Mouse (Mus musculus): ENCODE measurements around the gene Olfr285. TPM values are rescaled to one million over a fixed set of nuclear protein-coding genes. Genes with fewer than 3 reads are reported as not detected.

The Olfr285 gene
- not detected in 2 replicates for polyA plus RNA-seq (2015; fragmentation: Nextera tagmentation; extraction: Ambion mirVana)

GRCm38 (mm10) chr15:98317177-98317724 lies at the start of gene Olfr285:
TSS of gene Olfr285 (minus strand) at chr15:98317353.
- no peaks in the 10 kb centered on the region for H3K9me3 ChIP-seq
- WGBS: 73% methylated on average over 5 of the region's 5 CpGs
- no peaks in the 10 kb centered on the region for H3K27me3 ChIP-seq
- H3K36me3 ChIP-seq: no peaks in the 10 kb centered on the region
- no peaks in the 10 kb centered on the region for H3K4me1 ChIP-seq
- H3K27ac ChIP-seq (replicated peaks): no peak within 1 kb of the TSS
- no peak within 1 kb of the TSS for H3K4me2 ChIP-seq (replicated peaks)
- no peak within 1 kb of the TSS for H3K9ac ChIP-seq (replicated peaks)
- peak; percentile 64 for ATAC-seq (replicated peaks)
- H3K4me3 ChIP-seq: no peak within 1 kb of the TSS

- no peaks in the 10 kb centered on the region for H3K27me3 ChIP-seq
These were observed 23.7 kb upstream of the Olfr285 start, which contains the start of gene Olfr284 for GRCm38 (mm10) chr15:98340887-98341286. TSS of gene Olfr284 (minus strand) at chr15:98340987.

GRCm38 (mm10) chr15:98315703-98316102 lies 1.4 kb downstream of the Olfr285 start:
- no peak for ATAC-seq (replicated peaks)
- 53% methylated on average over 6 of the region's 6 CpGs for whole genome bisulfite sequencing
- no peaks in the 10 kb centered on the region for H3K36me3 ChIP-seq

More at GRCm38 (mm10) chr15:98340887-98341286, 23.7 kb upstream of the Olfr285 start, which contains the start of gene Olfr284:
- H3K36me3 ChIP-seq: no peaks in the 10 kb centered on the region
- H3K4me2 ChIP-seq (replicated peaks): no peak within 1 kb of the TSS
- H3K27ac ChIP-seq (replicated peaks): no peak within 1 kb of the TSS
- no peak within 1 kb of the TSS for H3K4me3 ChIP-seq
- 92% methylated on average over 8 of the region's 8 CpGs for WGBS
- no peaks in the 10 kb centered on the region for H3K9me3 ChIP-seq
- no peak for ATAC-seq (replicated peaks)
- H3K4me1 ChIP-seq: no peaks in the 10 kb centered on the region
- no peak within 1 kb of the TSS for H3K9ac ChIP-seq (replicated peaks)

GRCm38 (mm10) chr15:98295628-98296551 lies 21.3 kb downstream of the Olfr285 start, which contains the start of gene Zfp641:
TSS of gene Zfp641 (minus strand) at chr15:98296161.
- Histone ChIP-seq H3K9me3 (no peaks in the 10 kb centered on the region), H3K4me3 (peak within 1 kb of the TSS; percentile 70), H3K27ac (replicated peaks) (no peak within 1 kb of the TSS), H3K27me3 (no peaks in the 10 kb centered on the region), H3K9ac (replicated peaks) (peak within 1 kb of the TSS; percentile 77), H3K4me1 (peaks cover 9% of the 10 kb centered on the region; the same call in 1 of the 2 replicates), H3K36me3 (no peaks in the 10 kb centered on the region), H3K4me2 (replicated peaks) (peak within 1 kb of the TSS; percentile 91)
- 2% methylated on average over 58 of the region's 60 CpGs for WGBS
- ATAC-seq (replicated peaks): peak; percentile 64

More at GRCm38 (mm10) chr15:98315703-98316102, 1.4 kb downstream of the Olfr285 start:
- no peaks in the 10 kb centered on the region for H3K9me3 ChIP-seq
- H3K4me3 ChIP-seq: no peak overlapping the region
- H3K27me3 ChIP-seq: no peaks in the 10 kb centered on the region
- H3K27ac ChIP-seq (replicated peaks): no peak overlapping the region
- H3K9ac ChIP-seq (replicated peaks): no peak overlapping the region
- H3K4me1 ChIP-seq: no peaks in the 10 kb centered on the region
- no peak overlapping the region for H3K4me2 ChIP-seq (replicated peaks)

- no peak overlapping the region for H3K4me2 ChIP-seq (replicated peaks)
- no peak overlapping the region for H3K4me3 ChIP-seq
- H3K27ac ChIP-seq (replicated peaks): no peak overlapping the region
- WGBS: 91% methylated on average over 8 of the region's 8 CpGs
- H3K36me3 ChIP-seq: no peaks in the 10 kb centered on the region
- no peaks in the 10 kb centered on the region for H3K9me3 ChIP-seq
- peaks cover 9% of the 10 kb centered on the region; the same call in 1 of the 2 replicates for H3K4me1 ChIP-seq
- ATAC-seq (replicated peaks): no peak
- no peaks in the 10 kb centered on the region for H3K27me3 ChIP-seq
- no peak overlapping the region for H3K9ac ChIP-seq (replicated peaks)
These were observed 23.5 kb downstream of the Olfr285 start for GRCm38 (mm10) chr15:98293651-98294050.

- no peaks in the 10 kb centered on the region for H3K36me3 ChIP-seq
- H3K4me3 ChIP-seq: no peak overlapping the region
- no peak for ATAC-seq (replicated peaks)
- H3K4me2 ChIP-seq (replicated peaks): no peak overlapping the region
- H3K4me1 ChIP-seq: no peaks in the 10 kb centered on the region
- WGBS: 71% methylated on average over 12 of the region's 12 CpGs
- H3K27me3 ChIP-seq: no peaks in the 10 kb centered on the region
- no peak overlapping the region for H3K9ac ChIP-seq (replicated peaks)
- H3K9me3 ChIP-seq: no peaks in the 10 kb centered on the region
- no peak overlapping the region for H3K27ac ChIP-seq (replicated peaks)
These were observed 28.6 kb downstream of the Olfr285 start for GRCm38 (mm10) chr15:98288566-98288965.

GRCm38 (mm10) chr15:98286418-98286817 lies 30.7 kb downstream of the Olfr285 start:
- Histone ChIP-seq H3K27me3 (no peaks in the 10 kb centered on the region), H3K27ac (replicated peaks) (0 out of 2 replicates have a peak overlapping the region, but pooled peaks have one; percentile 24), H3K4me2 (replicated peaks) (no peak overlapping the region), H3K9ac (replicated peaks) (no peak overlapping the region), H3K36me3 (no peaks in the 10 kb centered on the region), H3K4me1 (no peaks in the 10 kb centered on the region), H3K9me3 (no peaks in the 10 kb centered on the region), H3K4me3 (no peak overlapping the region)
- WGBS: 76% methylated on average over 7 of the region's 7 CpGs
- ATAC-seq (replicated peaks): no peak

Other genes with a start within 250 kb of the Olfr285 start
- gene Pfkm, start 224.8 kb downstream of the Olfr285 start, polyA plus RNA-seq (2015; fragmentation: Nextera tagmentation; extraction: Ambion mirVana): 84.2 and 84.4 TPM in 2 replicates
- gene Senp1, start 223.6 kb downstream of the Olfr285 start, polyA plus RNA-seq (2015; fragmentation: Nextera tagmentation; extraction: Ambion mirVana): 25.4 and 26.2 TPM in 2 replicates
- gene Asb8, start 151.7 kb downstream of the Olfr285 start, polyA plus RNA-seq (2015; fragmentation: Nextera tagmentation; extraction: Ambion mirVana): 45.0 and 45.1 TPM in 2 replicates
- 31.2 and 39.1 TPM in 2 replicates for gene Ccdc184, start 150.2 kb downstream of the Olfr285 start, polyA plus RNA-seq (2015; fragmentation: Nextera tagmentation; extraction: Ambion mirVana)
- gene Olfr288, start 121.8 kb downstream of the Olfr285 start, polyA plus RNA-seq (2015; fragmentation: Nextera tagmentation; extraction: Ambion mirVana): not detected in 2 replicates
- gene Gm44579, start 96.4 kb downstream of the Olfr285 start, polyA plus RNA-seq (2015; fragmentation: Nextera tagmentation; extraction: Ambion mirVana): not detected in 2 replicates
- gene Olfr287, start 96.3 kb downstream of the Olfr285 start, polyA plus RNA-seq (2015; fragmentation: Nextera tagmentation; extraction: Ambion mirVana): not detected in 2 replicates
- gene Olfr286, start 82.9 kb downstream of the Olfr285 start, polyA plus RNA-seq (2015; fragmentation: Nextera tagmentation; extraction: Ambion mirVana): not detected in 2 replicates
- not detected in 2 replicates for gene H1fnt, start 60.1 kb downstream of the Olfr285 start, polyA plus RNA-seq (2015; fragmentation: Nextera tagmentation; extraction: Ambion mirVana)
- gene Zfp641, start 21.2 kb downstream of the Olfr285 start, polyA plus RNA-seq (2015; fragmentation: Nextera tagmentation; extraction: Ambion mirVana): 3.3 and 4.2 TPM in 2 replicates
- not detected in 2 replicates for gene Olfr284, start 23.6 kb upstream of the Olfr285 start, polyA plus RNA-seq (2015; fragmentation: Nextera tagmentation; extraction: Ambion mirVana)
- gene Olfr283, start 63.6 kb upstream of the Olfr285 start, polyA plus RNA-seq (2015; fragmentation: Nextera tagmentation; extraction: Ambion mirVana): not detected in 2 replicates
- not detected in 2 replicates for gene Olfr282, start 113.9 kb upstream of the Olfr285 start, polyA plus RNA-seq (2015; fragmentation: Nextera tagmentation; extraction: Ambion mirVana)
- gene Olfr281, start 135.2 kb upstream of the Olfr285 start, polyA plus RNA-seq (2015; fragmentation: Nextera tagmentation; extraction: Ambion mirVana): not detected in 2 replicates
- gene OR5BS1P, start 152.5 kb upstream of the Olfr285 start, polyA plus RNA-seq (2015; fragmentation: Nextera tagmentation; extraction: Ambion mirVana): not detected in 2 replicates
- gene Lalba, start 165.4 kb upstream of the Olfr285 start, polyA plus RNA-seq (2015; fragmentation: Nextera tagmentation; extraction: Ambion mirVana): not detected in 2 replicates
- gene Olfr279, start 175.0 kb upstream of the Olfr285 start, polyA plus RNA-seq (2015; fragmentation: Nextera tagmentation; extraction: Ambion mirVana): not detected in 2 replicates
- 140 and 152 TPM in 2 replicates for gene Kansl2, start 216.9 kb upstream of the Olfr285 start, polyA plus RNA-seq (2015; fragmentation: Nextera tagmentation; extraction: Ambion mirVana)

All from forebrain, embryonic 15.5 days (tissue).